Mouse (Mus musculus): Measurements from ENCODE around the gene Nxpe3. TPM values are rescaled to one million over a fixed set of nuclear protein-coding genes. Genes with fewer than 3 reads are reported as not detected.
"Not testable (repeated sequence)": the region's sequence is repeated elsewhere in the genome, so short reads cannot be mapped to it uniquely, and the experiment has no call there.

The Nxpe3 gene
- polyA plus RNA-seq, 1 experiment from 2014 or later = 1.5 TPM

DNA sequence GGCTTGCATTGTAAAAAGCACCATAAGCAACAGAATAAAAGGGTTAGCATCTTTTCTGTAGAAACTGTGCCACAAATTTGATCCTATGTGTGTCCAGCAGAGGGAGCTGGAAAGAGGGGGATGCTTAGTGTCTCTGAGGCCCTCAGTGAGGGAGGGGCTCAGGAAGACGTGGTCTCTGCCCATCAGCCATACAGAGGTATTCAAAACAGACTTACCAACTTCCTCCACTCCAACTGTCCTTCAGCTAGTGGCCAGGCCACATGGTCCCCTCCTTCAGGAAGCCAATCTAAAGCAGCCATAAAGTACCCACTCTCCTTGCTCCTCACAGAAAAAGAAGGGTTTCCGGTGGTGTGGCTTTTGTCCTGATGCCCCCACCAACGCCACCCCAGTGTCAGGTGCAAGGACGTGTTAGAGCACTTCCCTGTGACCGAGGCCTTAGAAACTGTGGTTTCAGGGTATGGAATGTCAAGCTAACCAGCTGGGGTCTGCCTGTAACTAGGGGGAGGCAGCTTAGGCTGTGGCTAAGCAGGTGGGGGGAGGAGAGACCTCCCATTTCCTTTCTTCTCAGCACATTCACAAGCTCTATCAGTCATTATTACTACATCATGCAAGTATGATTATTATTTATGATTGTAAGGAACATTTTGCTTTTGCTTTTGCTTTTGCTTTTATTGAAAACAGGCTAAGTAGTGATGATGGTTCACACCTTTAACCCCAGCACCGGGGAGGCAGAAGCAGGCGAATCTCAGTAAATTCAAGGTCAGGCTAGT, 7.1 kb downstream of the Nxpe3 start:
- Histone ChIP-seq H3K4me3 (no peak overlapping the region), H3K4me2 (no peak overlapping the region), H3K36me3 (replicated peaks) (peaks cover 7% of the 10 kb centered on the region), H3K4me1 (no peaks in the 10 kb centered on the region), H3K27me3 (replicated peaks) (no peaks in the 10 kb centered on the region), H3K9ac (no peak overlapping the region), H3K27ac (no peak overlapping the region), H3K9me3 (no peaks in the 10 kb centered on the region)
- WGBS = 66% methylated on average over 7 of the region's 7 CpGs
- ATAC-seq (replicated peaks) = 0 out of 2 replicates have a peak, but pooled peaks have one; percentile 67

DNA sequence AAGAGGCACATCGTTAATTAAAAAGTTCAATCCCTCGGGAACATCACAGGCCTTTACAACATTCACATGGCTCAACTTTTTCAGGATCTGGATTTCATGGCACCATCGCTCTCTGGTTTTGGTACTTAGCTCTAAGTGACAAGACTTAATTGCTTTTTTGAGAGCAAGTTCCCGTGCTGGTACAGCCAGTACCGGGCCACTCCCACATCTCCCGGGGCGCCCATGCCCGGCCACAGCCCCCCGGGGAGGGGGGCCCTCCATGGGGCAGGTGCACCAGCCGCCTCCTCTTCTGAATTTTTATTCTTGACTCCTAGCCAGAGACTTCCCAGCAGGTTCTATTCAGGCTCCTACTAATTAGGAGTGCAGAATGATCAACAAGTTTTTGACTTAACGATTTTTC, 10.8 kb downstream of the Nxpe3 start:
- H3K4me3 ChIP-seq = no peak overlapping the region
- peaks cover 3% of the 10 kb centered on the region for H3K36me3 ChIP-seq (replicated peaks)
- H3K27me3 ChIP-seq (replicated peaks) = no peaks in the 10 kb centered on the region
- no peak overlapping the region for H3K27ac ChIP-seq
- no peak overlapping the region for H3K4me2 ChIP-seq
- no peaks in the 10 kb centered on the region for H3K9me3 ChIP-seq
- H3K9ac ChIP-seq = no peak overlapping the region
- 76% methylated on average over 11 of the region's 11 CpGs for WGBS
- H3K4me1 ChIP-seq = no peaks in the 10 kb centered on the region
- no peak for ATAC-seq (replicated peaks)

DNA sequence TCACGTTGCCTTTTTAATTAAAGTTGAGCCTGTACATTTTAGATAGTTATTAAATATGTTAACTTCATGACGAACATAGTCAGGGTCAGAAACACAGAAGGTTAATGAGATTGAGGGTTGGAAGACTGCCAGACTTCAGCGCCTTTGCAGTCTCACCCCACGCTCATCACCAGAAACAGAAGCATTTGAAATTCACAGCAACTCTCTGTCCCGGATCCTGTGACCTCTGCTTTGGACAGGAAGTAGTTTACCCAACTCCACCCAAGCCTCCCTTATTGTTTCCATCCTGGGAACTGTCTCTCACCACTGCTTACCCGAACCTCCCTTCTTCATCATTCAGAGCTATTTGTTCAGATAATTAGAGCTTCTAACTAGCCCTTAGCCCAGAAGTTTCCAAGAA, 19.1 kb downstream of the Nxpe3 start:
- Histone ChIP-seq H3K4me1 (no peaks in the 10 kb centered on the region), H3K9ac (no peak overlapping the region), H3K27ac (no peak overlapping the region), H3K27me3 (replicated peaks) (no peaks in the 10 kb centered on the region), H3K4me2 (no peak overlapping the region), H3K4me3 (no peak overlapping the region), H3K9me3 (no peaks in the 10 kb centered on the region), H3K36me3 (replicated peaks) (no peaks in the 10 kb centered on the region)
- 78% methylated on average over 6 of the region's 6 CpGs for WGBS
- no peak for ATAC-seq (replicated peaks)

DNA sequence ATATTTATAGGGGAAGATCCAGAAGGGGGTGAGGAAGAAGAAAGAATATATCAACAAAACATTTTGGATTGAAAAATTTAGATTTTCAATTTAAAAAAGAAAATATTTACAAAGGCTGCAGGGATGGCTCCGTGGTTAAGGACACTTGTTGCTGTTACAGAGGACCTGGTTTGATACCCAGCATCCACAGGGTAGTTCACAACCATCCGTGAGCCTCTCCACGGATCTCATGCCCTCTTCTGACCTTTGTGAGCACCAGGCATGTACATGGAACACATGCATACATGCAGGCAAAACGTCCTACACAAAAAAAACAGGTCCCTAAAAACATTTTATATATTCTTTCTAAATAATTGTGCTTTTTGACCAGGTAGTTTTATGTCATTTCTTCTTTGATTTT, 31.3 kb downstream of the Nxpe3 start:
- no peak overlapping the region for H3K27ac ChIP-seq
- no peak overlapping the region for H3K4me3 ChIP-seq
- 0 out of 2 replicates have a peak, but pooled peaks have one; percentile 59 for ATAC-seq (replicated peaks)
- no peaks in the 10 kb centered on the region for H3K9me3 ChIP-seq
- no peaks in the 10 kb centered on the region for H3K27me3 ChIP-seq (replicated peaks)
- H3K4me2 ChIP-seq = no peak overlapping the region
- H3K9ac ChIP-seq = no peak overlapping the region
- WGBS = 72% methylated on average over 4 of the region's 4 CpGs
- no peaks in the 10 kb centered on the region for H3K4me1 ChIP-seq
- 0 out of 2 replicates have a peak, but pooled peaks cover 3% of the 10 kb centered on the region for H3K36me3 ChIP-seq (replicated peaks)

DNA sequence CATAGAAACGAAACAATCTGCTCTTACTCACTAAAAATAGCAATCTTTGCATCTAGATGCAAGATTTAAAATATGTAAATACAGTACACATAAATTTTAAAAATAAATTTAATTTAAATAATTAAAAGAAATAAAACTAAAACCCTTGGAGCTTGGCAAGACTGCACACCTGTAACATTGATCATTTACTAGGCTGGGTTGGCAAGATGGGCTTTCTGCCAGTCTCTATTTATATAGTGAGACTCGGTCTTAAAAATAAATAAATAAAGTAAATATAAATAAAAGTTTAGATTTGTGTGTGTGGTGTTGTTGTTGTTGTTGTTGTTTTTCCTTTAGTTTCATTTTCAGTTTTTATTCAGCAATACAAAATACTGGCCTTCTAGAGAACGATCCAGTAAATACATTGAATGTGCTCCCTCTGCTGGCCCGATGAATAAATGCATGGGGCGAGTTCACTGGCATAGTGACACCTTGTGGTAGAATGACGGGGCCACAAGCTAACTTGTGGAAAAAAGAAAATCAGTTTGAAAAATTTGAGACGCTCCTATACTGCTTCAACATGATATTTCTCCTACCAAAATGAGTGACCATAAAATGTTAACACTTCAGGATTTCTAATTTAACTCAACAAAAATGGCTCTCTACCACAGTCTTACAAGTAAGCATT, 31.8 kb downstream of the Nxpe3 start:
- Histone ChIP-seq H3K36me3 (replicated peaks) (0 out of 2 replicates have a peak, but pooled peaks cover 3% of the 10 kb centered on the region), H3K27ac (no peak overlapping the region), H3K27me3 (replicated peaks) (no peaks in the 10 kb centered on the region), H3K4me3 (no peak overlapping the region), H3K4me1 (no peaks in the 10 kb centered on the region), H3K9ac (no peak overlapping the region), H3K4me2 (no peak overlapping the region), H3K9me3 (no peaks in the 10 kb centered on the region)
- ATAC-seq (replicated peaks) = peak; percentile 57; the same call in 1 of the 2 replicates
- WGBS = 25% methylated on average over 7 of the region's 7 CpGs

DNA sequence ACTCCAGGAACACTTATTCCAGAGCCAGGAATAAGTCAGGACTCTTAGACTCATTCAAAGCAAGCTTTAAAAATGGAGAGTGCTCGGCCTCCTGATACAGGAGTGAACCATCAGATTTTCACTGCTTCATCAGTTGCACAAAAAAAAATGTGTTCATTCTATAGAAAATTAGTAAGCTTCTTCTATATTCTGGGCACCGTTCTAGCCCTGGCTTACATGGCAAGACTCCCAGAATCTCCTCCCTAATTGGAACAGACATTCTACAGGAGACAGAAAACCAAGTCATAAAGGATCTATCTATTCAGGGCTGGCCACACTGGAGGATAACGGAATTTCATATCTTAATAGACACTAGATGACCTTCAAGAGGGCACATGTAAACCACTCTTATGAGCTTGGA, 34.0 kb downstream of the Nxpe3 start:
- whole genome bisulfite sequencing = 93% methylated on average over 3 of the region's 3 CpGs
- Histone ChIP-seq H3K9ac (no peak overlapping the region), H3K27ac (no peak overlapping the region), H3K36me3 (replicated peaks) (0 out of 2 replicates have a peak, but pooled peaks cover 1% of the 10 kb centered on the region), H3K27me3 (replicated peaks) (no peaks in the 10 kb centered on the region), H3K4me3 (no peak overlapping the region), H3K9me3 (no peaks in the 10 kb centered on the region), H3K4me2 (no peak overlapping the region), H3K4me1 (no peaks in the 10 kb centered on the region)
- no peak for ATAC-seq (replicated peaks)

DNA sequence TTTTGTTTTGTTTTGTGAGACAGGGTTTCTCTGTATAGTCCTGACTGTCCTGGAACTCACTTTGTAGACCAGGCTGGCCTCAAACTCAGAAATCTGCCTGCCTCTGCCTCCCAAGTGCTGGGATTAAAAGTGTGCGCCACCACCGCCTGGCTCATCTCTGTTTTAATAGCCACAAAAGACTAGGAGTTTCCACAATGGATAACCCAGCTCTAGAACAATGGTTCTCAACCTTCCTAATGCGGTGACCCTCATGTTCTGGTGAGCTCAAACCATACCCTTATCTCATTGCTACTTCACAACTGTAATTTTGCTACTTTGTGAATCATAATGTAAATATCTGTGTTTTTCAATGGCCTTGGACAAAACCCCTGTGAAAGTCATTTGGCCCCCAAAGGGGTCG, 35.7 kb downstream of the Nxpe3 start:
- H3K9me3 ChIP-seq; H3K27me3 ChIP-seq (replicated peaks); H3K36me3 ChIP-seq (replicated peaks); H3K27ac ChIP-seq; H3K4me1 ChIP-seq; H3K9ac ChIP-seq; H3K4me2 ChIP-seq; H3K4me3 ChIP-seq; ATAC-seq (replicated peaks): not testable (repeated sequence)
- WGBS = 88% methylated on average over 4 of the region's 4 CpGs

DNA sequence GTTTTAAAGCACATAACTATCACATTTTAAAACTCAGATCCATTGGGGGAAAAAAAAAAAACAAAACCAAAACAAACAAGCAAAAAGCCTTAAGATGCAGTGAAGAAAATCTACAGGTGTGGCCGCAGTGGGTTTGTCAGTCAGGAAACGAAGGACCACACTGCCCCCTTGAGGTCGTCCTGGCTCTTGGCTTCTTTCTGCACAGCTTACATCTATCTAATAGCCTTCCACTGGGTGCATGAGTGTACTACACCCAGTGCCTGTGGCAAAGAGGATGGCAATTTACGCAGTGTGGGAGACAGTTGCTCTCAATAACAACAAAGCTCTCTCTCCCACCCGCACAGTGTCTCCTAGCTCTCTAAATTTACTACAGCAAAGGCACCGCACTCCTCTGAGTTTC, 36.6 kb downstream of the Nxpe3 start:
- 60% methylated on average over 6 of the region's 6 CpGs for WGBS
- H3K9me3 ChIP-seq = no peaks in the 10 kb centered on the region
- no peaks in the 10 kb centered on the region for H3K27me3 ChIP-seq (replicated peaks)
- H3K36me3 ChIP-seq (replicated peaks) = no peaks in the 10 kb centered on the region
- H3K4me2 ChIP-seq = no peak overlapping the region
- H3K4me1 ChIP-seq = no peaks in the 10 kb centered on the region
- H3K9ac ChIP-seq = no peak overlapping the region
- no peak overlapping the region for H3K27ac ChIP-seq
- ATAC-seq (replicated peaks) = peak; percentile 70; the same call in 1 of the 2 replicates
- no peak overlapping the region for H3K4me3 ChIP-seq

DNA sequence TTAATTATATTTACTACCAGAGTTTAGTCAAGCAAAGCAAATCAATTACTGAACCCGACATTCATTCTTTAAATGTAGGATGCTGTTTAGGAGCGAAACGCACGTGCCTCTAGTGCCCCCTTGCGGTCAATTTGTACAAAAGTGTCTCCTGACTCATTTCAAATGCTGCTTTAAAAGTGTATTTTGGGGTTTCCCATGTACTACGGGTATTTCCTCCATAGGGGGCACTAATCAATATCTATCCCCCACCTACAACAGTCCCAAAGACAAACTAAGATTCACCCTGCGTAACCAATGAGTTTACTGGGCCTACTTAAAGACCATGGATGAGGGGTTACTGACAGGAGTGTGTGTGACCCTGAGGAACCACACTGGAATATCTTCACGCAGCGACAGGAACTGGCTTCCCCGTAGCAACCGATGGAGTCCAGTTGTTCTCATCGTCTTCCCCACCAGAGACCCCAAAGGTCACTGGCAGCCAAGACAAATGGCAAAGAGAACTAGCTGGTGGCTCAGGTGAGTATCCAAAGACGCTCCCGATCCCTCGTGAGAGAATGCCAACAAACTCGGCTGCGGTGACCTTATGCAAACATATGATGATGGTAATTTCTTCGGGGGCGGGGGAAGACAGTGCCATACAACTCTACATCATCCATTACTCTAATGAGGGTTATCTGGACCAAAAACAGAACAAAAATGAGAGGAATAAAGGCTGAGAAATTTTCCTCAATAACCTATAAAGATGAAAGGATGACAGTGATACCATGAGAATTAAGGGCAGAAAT, 42.0 kb downstream of the Nxpe3 start:
- no peaks in the 10 kb centered on the region for H3K36me3 ChIP-seq (replicated peaks)
- no peak overlapping the region for H3K27ac ChIP-seq
- no peak overlapping the region for H3K4me2 ChIP-seq
- WGBS = 58% methylated on average over 19 of the region's 19 CpGs
- H3K9me3 ChIP-seq = no peaks in the 10 kb centered on the region
- peak; percentile 80 for ATAC-seq (replicated peaks)
- H3K4me3 ChIP-seq = no peak overlapping the region
- H3K9ac ChIP-seq = no peak overlapping the region
- H3K27me3 ChIP-seq (replicated peaks) = no peaks in the 10 kb centered on the region
- H3K4me1 ChIP-seq = no peaks in the 10 kb centered on the region

DNA sequence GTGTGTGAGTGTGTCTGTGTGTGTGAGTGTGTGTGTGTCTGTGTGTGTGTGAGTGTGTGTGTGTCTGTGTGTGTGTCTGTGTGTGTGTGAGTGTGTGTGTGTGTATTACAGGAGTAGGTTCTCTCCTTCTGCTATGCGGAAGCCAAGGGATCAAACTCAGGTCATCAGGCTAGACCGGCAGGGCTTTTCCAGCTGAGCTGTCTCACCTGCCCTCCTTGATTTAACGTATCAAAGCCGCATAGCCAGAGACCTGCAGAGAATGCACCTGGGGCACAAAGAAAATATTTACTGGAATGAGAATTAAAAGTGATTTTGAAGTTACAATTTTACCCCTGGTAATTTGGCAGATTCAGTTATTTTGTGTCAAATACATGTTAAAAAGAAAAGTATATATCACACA, 42.6 kb downstream of the Nxpe3 start:
- no peak overlapping the region for H3K4me3 ChIP-seq
- 36% methylated on average over 4 of the region's 4 CpGs for WGBS
- peak; percentile 45; the same call in 1 of the 2 replicates for ATAC-seq (replicated peaks)
- H3K36me3 ChIP-seq (replicated peaks) = no peaks in the 10 kb centered on the region
- H3K4me2 ChIP-seq = no peak overlapping the region
- no peaks in the 10 kb centered on the region for H3K27me3 ChIP-seq (replicated peaks)
- H3K4me1 ChIP-seq = no peaks in the 10 kb centered on the region
- no peak overlapping the region for H3K9ac ChIP-seq
- no peaks in the 10 kb centered on the region for H3K9me3 ChIP-seq
- no peak overlapping the region for H3K27ac ChIP-seq

DNA sequence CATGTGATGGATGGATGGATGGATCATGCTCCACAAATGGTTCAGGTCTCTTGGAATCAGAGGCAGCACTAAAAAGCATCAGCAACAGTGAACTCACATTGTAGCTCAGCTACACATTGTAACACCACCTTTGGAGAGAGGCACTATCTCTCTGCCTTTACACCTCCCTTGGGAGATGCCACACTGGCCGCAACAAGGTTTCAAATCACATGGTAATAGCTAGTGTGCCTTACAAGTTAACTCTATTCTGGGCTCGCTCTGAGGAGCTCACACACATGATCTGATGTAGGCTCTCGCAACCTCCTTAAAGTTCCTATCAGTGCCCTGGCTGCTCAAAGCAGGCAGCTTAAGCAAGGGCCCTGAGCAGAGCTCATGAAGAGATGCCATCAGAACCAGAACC, 44.6 kb downstream of the Nxpe3 start:
- Histone ChIP-seq H3K9ac (no peak overlapping the region), H3K4me1 (no peaks in the 10 kb centered on the region), H3K4me3 (no peak overlapping the region), H3K27ac (no peak overlapping the region), H3K9me3 (no peaks in the 10 kb centered on the region), H3K27me3 (replicated peaks) (no peaks in the 10 kb centered on the region), H3K36me3 (replicated peaks) (no peaks in the 10 kb centered on the region), H3K4me2 (no peak overlapping the region)
- 88% methylated on average over 3 of the region's 3 CpGs for WGBS
- no peak for ATAC-seq (replicated peaks)

DNA sequence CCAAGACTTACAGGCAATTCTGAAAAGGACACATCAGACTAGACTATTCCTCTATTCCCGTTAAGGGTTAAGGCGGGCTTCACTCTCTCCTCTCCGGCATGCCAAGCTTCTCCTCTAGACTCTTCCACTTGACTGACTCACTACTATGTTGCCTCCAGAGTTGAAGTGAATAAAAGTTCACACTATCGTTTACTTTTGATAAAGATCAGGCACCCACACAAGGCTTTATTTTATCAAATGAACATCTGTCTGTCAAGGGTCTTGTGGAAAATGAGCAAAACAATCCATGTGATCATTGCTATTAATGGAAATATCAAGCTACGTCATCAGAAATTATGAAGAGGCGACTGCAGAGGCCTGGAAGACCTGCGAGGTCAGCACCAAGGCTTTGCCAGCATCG, 47.4 kb downstream of the Nxpe3 start:
- Histone ChIP-seq H3K36me3 (replicated peaks) (peaks cover 12% of the 10 kb centered on the region), H3K4me3 (no peak overlapping the region), H3K9me3 (no peaks in the 10 kb centered on the region), H3K9ac (no peak overlapping the region), H3K4me2 (no peak overlapping the region), H3K4me1 (no peaks in the 10 kb centered on the region), H3K27ac (no peak overlapping the region), H3K27me3 (replicated peaks) (no peaks in the 10 kb centered on the region)
- WGBS = 84% methylated on average over 8 of the region's 8 CpGs
- no peak for ATAC-seq (replicated peaks)

Measured in midbrain, embryonic 15.5 days (tissue).